Mouse (Mus musculus): Measurements from ENCODE around the gene H2-Q7.
"Not testable (repeated sequence)": the region's sequence is repeated elsewhere in the genome, so short reads cannot be mapped to it uniquely, and the experiment has no call there.

GRCm38 (mm10) chr17:35419564-35419963, 19.4 kb upstream of the H2-Q7 start:
- not testable (repeated sequence) for TF ChIP-seq CTCF (IDR thresholded peaks at IDR 0.05; ENCODE audit: borderline replicate concordance, extremely low read depth, insufficient read depth, insufficient read length); POLR2A (IDR thresholded peaks at IDR 0.05; ENCODE audit: borderline replicate concordance, extremely low read depth, insufficient read depth, insufficient read length, poor library complexity, severe bottlenecking)
